Mouse (Mus musculus) v-Abl transformed pro-B cells (cell line): ENCODE data around the gene Ehd1.
"Not testable (repeated sequence)": the region's sequence is repeated elsewhere in the genome, so short reads cannot be mapped to it uniquely, and the experiment has no call there.

Source experiments
- in situ Hi-C, 2 experiments: fragments of 400-800 bp; cut with MboI; formaldehyde crosslinking; loops; one replicate each; pipeline ENCODE4 v1.15.1; 2025; ENCODE audit not compliant: unreplicated experiment in 2 of 2

Ehd1 gene

GRCm38 (mm10) chr19:6275740-6276389 is 660 bp upstream of the Ehd1 start:
- in situ Hi-C loops: no loop called here

- in situ Hi-C loops: no loop called here
These were observed 1.3 kb downstream of the Ehd1 start for GRCm38 (mm10) chr19:6277661-6278438.

GRCm38 (mm10) chr19:6278439-6279073 is 2.0 kb downstream of the Ehd1 start:
- in situ Hi-C loops: no loop called here

GRCm38 (mm10) chr19:6279481-6280144 is 3.1 kb downstream of the Ehd1 start:
- in situ Hi-C loops: no loop called here

- in situ Hi-C loops: no loop called here
These were observed 4.0 kb downstream of the Ehd1 start for GRCm38 (mm10) chr19:6280554-6280953.

GRCm38 (mm10) chr19:6281122-6282020 is 4.8 kb downstream of the Ehd1 start:
- in situ Hi-C loops: no loop called here

GRCm38 (mm10) chr19:6283001-6283400 is 6.5 kb downstream of the Ehd1 start:
- in situ Hi-C loops: no loop called here

- in situ Hi-C loops: no loop called here
These were observed 8.0 kb downstream of the Ehd1 start for GRCm38 (mm10) chr19:6284502-6284901.

GRCm38 (mm10) chr19:6285226-6285625 is 8.7 kb downstream of the Ehd1 start:
- in situ Hi-C loops: no loop called here

- in situ Hi-C loops: no loop called here
These were observed 9.3 kb downstream of the Ehd1 start for GRCm38 (mm10) chr19:6285632-6286433.

- in situ Hi-C loops: no loop called here
These were observed 10.2 kb downstream of the Ehd1 start for GRCm38 (mm10) chr19:6286434-6287401.

GRCm38 (mm10) chr19:6288236-6288894 is 11.8 kb downstream of the Ehd1 start:
- in situ Hi-C loops: no loop called here

GRCm38 (mm10) chr19:6289696-6290238 is 13.2 kb downstream of the Ehd1 start:
- in situ Hi-C loops: no loop called here

- in situ Hi-C loops: not testable (repeated sequence)
These were observed 14.2 kb downstream of the Ehd1 start for GRCm38 (mm10) chr19:6290720-6291116.

- in situ Hi-C loops: no loop called here
These were observed 14.7 kb downstream of the Ehd1 start for GRCm38 (mm10) chr19:6291117-6291781.

- in situ Hi-C loops: no loop called here
These were observed 15.7 kb downstream of the Ehd1 start for GRCm38 (mm10) chr19:6292262-6292661.

- in situ Hi-C loops: no loop called here
These were observed 17.8 kb downstream of the Ehd1 start for GRCm38 (mm10) chr19:6294301-6294700.
